ENCODE assay signal across 26 mouse cellular contexts in the genomic region with DNA sequence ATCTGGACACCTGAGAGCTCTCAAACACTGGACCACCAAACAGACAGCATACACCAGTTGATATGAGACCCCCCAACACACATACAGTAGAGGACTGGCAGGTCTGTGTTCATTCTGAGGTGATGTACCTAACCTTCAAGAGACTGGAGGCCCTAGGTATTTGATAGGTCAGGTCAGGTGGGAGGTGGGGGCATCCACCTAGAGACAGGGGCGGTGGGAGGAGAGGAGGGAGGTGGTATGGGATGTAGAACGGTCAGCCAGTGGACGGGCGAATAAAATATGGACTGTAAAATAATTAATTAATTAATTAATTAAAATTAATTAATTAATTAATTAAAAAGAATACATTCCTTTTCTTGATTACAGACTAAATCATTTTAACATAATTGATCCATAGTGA.
A peak's percentile ranks its signal among the peaks of the same experiment; 100 is the strongest.
DNase-seq lines count a peak whose midpoint lies in the region; ATAC-seq and TF ChIP-seq lines count a peak whose summit lies in the region.
"Had no signal": no experiment of that assay in that cellular context is flagged by ENCODE, and none has a peak within 500 bp of the region (broad histone marks: within the 10 kb centered on the region; RNA-seq: fewer than 3 reads in every experiment).

No protein-coding gene starts in this region.

- 0 out of 2 replicates have a peak, but pooled peaks have one; percentile 23 for ATAC-seq in forebrain, embryonic 12.5 days (ENCODE audit: low FRiP score)
- no peak for ATAC-seq in forebrain, embryonic 15.5 days (replicated peaks)
- 0 out of 2 replicates have a peak, but pooled peaks have one; percentile 66 for ATAC-seq in hindbrain, embryonic 14.5 days (ENCODE audit: low FRiP score)
- ATAC-seq in hindbrain, postnatal 0 days, result no peak
- ATAC-seq in midbrain, embryonic 13.5 days, result 0 out of 2 replicates have a peak, but pooled peaks have one; percentile 27
- no peak for ATAC-seq in midbrain, embryonic 16.5 days
- ATAC-seq: activated CD4-positive, CD25-positive, alpha-beta regulatory T cell, adult 4 months; forebrain, embryonic 13.5 days had no signal

- no peak overlapping the region for H3K4me2 ChIP-seq in forebrain, embryonic 12.5 days
- H3K4me2 ChIP-seq in forebrain, embryonic 15.5 days (replicated peaks), result no peak overlapping the region
- H3K4me2 ChIP-seq in hindbrain, embryonic 14.5 days (replicated peaks), result no peak overlapping the region
- H3K4me2 ChIP-seq in hindbrain, postnatal 0 days (ENCODE audit: low read depth, low read length), result no peak overlapping the region
- H3K4me2 ChIP-seq in midbrain, embryonic 13.5 days (replicated peaks), result no peak overlapping the region
- no peak overlapping the region for H3K4me2 ChIP-seq in midbrain, embryonic 16.5 days (ENCODE audit: low read length)
- H3K4me2 ChIP-seq: embryonic facial prominence, embryonic 13.5 days; forebrain, embryonic 13.5 days; heart, embryonic 13.5 days; hindbrain, embryonic 13.5 days had no signal

- no peaks in the 10 kb centered on the region for H3K4me1 ChIP-seq in forebrain, embryonic 12.5 days
- no peaks in the 10 kb centered on the region for H3K4me1 ChIP-seq in forebrain, embryonic 15.5 days
- no peaks in the 10 kb centered on the region for H3K4me1 ChIP-seq in hindbrain, embryonic 14.5 days (replicated peaks; ENCODE audit: control insufficient read depth, insufficient read depth, low read length)
- H3K4me1 ChIP-seq in hindbrain, postnatal 0 days (ENCODE audit: insufficient read depth, low read length), result no peaks in the 10 kb centered on the region
- H3K4me1 ChIP-seq in midbrain, embryonic 13.5 days (replicated peaks), result no peaks in the 10 kb centered on the region
- H3K4me1 ChIP-seq in midbrain, embryonic 16.5 days (ENCODE audit: control insufficient read depth, insufficient read depth, low read length), result no peaks in the 10 kb centered on the region
- H3K4me1 ChIP-seq: embryonic facial prominence, embryonic 10.5 days; embryonic facial prominence, embryonic 13.5 days; forebrain, embryonic 13.5 days; heart, embryonic 10.5 days; heart, embryonic 13.5 days; hindbrain, embryonic 13.5 days had no signal

- no peaks in the 10 kb centered on the region for H3K9me3 ChIP-seq in forebrain, embryonic 12.5 days
- no peaks in the 10 kb centered on the region for H3K9me3 ChIP-seq in forebrain, embryonic 15.5 days
- no peaks in the 10 kb centered on the region for H3K9me3 ChIP-seq in hindbrain, embryonic 14.5 days (ENCODE audit: control insufficient read depth, low read length)
- H3K9me3 ChIP-seq in hindbrain, postnatal 0 days (ENCODE audit: low read length), result no peaks in the 10 kb centered on the region
- H3K9me3 ChIP-seq in midbrain, embryonic 13.5 days, result no peaks in the 10 kb centered on the region
- H3K9me3 ChIP-seq in midbrain, embryonic 16.5 days (replicated peaks; ENCODE audit: control insufficient read depth, low read length, poor library complexity, severe bottlenecking), result no peaks in the 10 kb centered on the region
- H3K9me3 ChIP-seq: embryonic facial prominence, embryonic 10.5 days; embryonic facial prominence, embryonic 13.5 days; forebrain, embryonic 13.5 days; heart, embryonic 10.5 days; heart, embryonic 13.5 days; hindbrain, embryonic 13.5 days had no signal

- H3K4me3 ChIP-seq in forebrain, embryonic 12.5 days (replicated peaks), result no peak overlapping the region
- H3K4me3 ChIP-seq in forebrain, embryonic 15.5 days, result no peak overlapping the region
- no peak overlapping the region for H3K4me3 ChIP-seq in hindbrain, embryonic 14.5 days (replicated peaks; ENCODE audit: low read length)
- H3K4me3 ChIP-seq in hindbrain, postnatal 0 days (ENCODE audit: low read length), result no peak overlapping the region
- no peak overlapping the region for H3K4me3 ChIP-seq in midbrain, embryonic 13.5 days (replicated peaks)
- H3K4me3 ChIP-seq in midbrain, embryonic 16.5 days (ENCODE audit: low read depth, low read length), result no peak overlapping the region
- H3K4me3 ChIP-seq: embryonic facial prominence, embryonic 10.5 days; embryonic facial prominence, embryonic 13.5 days; erythroblast, embryonic 14.5 days; forebrain, embryonic 13.5 days; heart, adult 2 months; heart, embryonic 10.5 days; heart, embryonic 13.5 days; hindbrain, embryonic 13.5 days had no signal

- no peaks in the 10 kb centered on the region for H3K36me3 ChIP-seq in forebrain, embryonic 12.5 days (replicated peaks)
- H3K36me3 ChIP-seq in forebrain, embryonic 15.5 days, result no peaks in the 10 kb centered on the region
- no peaks in the 10 kb centered on the region for H3K36me3 ChIP-seq in hindbrain, embryonic 14.5 days (replicated peaks; ENCODE audit: control insufficient read depth, insufficient read depth)
- no peaks in the 10 kb centered on the region for H3K36me3 ChIP-seq in hindbrain, postnatal 0 days (ENCODE audit: insufficient read depth, low read length)
- no peaks in the 10 kb centered on the region for H3K36me3 ChIP-seq in midbrain, embryonic 13.5 days
- no peaks in the 10 kb centered on the region for H3K36me3 ChIP-seq in midbrain, embryonic 16.5 days (ENCODE audit: control insufficient read depth, insufficient read depth, low read length)
- H3K36me3 ChIP-seq: embryonic facial prominence, embryonic 10.5 days; embryonic facial prominence, embryonic 13.5 days; heart, embryonic 10.5 days; heart, embryonic 13.5 days; hindbrain, embryonic 13.5 days had no signal

- WGBS in forebrain, embryonic 12.5 days, result 86% methylated on average over 4 of the region's 4 CpGs
- 91% methylated on average over 4 of the region's 4 CpGs for WGBS in forebrain, embryonic 15.5 days
- 90% methylated on average over 4 of the region's 4 CpGs for WGBS in hindbrain, embryonic 14.5 days
- WGBS in hindbrain, postnatal 0 days, result 90% methylated on average over 4 of the region's 4 CpGs
- WGBS in midbrain, embryonic 13.5 days, result 91% methylated on average over 4 of the region's 4 CpGs
- 89% methylated on average over 4 of the region's 4 CpGs for WGBS in midbrain, embryonic 16.5 days

- H3K27ac ChIP-seq in forebrain, embryonic 12.5 days, result no peak overlapping the region
- H3K27ac ChIP-seq in forebrain, embryonic 15.5 days (replicated peaks), result no peak overlapping the region
- H3K27ac ChIP-seq in hindbrain, embryonic 14.5 days, result no peak overlapping the region
- H3K27ac ChIP-seq in hindbrain, postnatal 0 days, result no peak overlapping the region
- H3K27ac ChIP-seq in midbrain, embryonic 13.5 days, result no peak overlapping the region
- H3K27ac ChIP-seq in midbrain, embryonic 16.5 days (ENCODE audit: low read length), result no peak overlapping the region
- H3K27ac ChIP-seq: embryonic facial prominence, embryonic 10.5 days; embryonic facial prominence, embryonic 13.5 days; forebrain, embryonic 13.5 days; heart, adult 2 months; heart, embryonic 10.5 days; heart, embryonic 13.5 days; hindbrain, embryonic 13.5 days had no signal

- no peaks in the 10 kb centered on the region for H3K27me3 ChIP-seq in forebrain, embryonic 12.5 days
- H3K27me3 ChIP-seq in forebrain, embryonic 15.5 days, result no peaks in the 10 kb centered on the region
- H3K27me3 ChIP-seq in hindbrain, embryonic 14.5 days (ENCODE audit: control insufficient read depth, insufficient read depth, low read length), result no peaks in the 10 kb centered on the region
- H3K27me3 ChIP-seq in hindbrain, postnatal 0 days (ENCODE audit: insufficient read depth, low read length), result no peaks in the 10 kb centered on the region
- H3K27me3 ChIP-seq in midbrain, embryonic 13.5 days, result no peaks in the 10 kb centered on the region
- H3K27me3 ChIP-seq in midbrain, embryonic 16.5 days (ENCODE audit: control insufficient read depth, insufficient read depth, low read depth, low read length), result no peaks in the 10 kb centered on the region
- H3K27me3 ChIP-seq: embryonic facial prominence, embryonic 13.5 days; forebrain, embryonic 13.5 days; heart, embryonic 13.5 days; hindbrain, embryonic 13.5 days had no signal

- no peak overlapping the region for H3K9ac ChIP-seq in forebrain, embryonic 12.5 days
- H3K9ac ChIP-seq in forebrain, embryonic 15.5 days (replicated peaks), result no peak overlapping the region
- no peak overlapping the region for H3K9ac ChIP-seq in hindbrain, embryonic 14.5 days
- H3K9ac ChIP-seq in hindbrain, postnatal 0 days (replicated peaks; ENCODE audit: low read length), result no peak overlapping the region
- no peak overlapping the region for H3K9ac ChIP-seq in midbrain, embryonic 13.5 days (replicated peaks)
- H3K9ac ChIP-seq in midbrain, embryonic 16.5 days (ENCODE audit: low read depth, low read length), result no peak overlapping the region
- H3K9ac ChIP-seq: embryonic facial prominence, embryonic 13.5 days; forebrain, embryonic 13.5 days; heart, embryonic 13.5 days; hindbrain, embryonic 13.5 days had no signal

- TF ChIP-seq CTCF in hindbrain, postnatal 0 days (IDR thresholded peaks at IDR 0.05; ENCODE audit: low read depth), result no peak

- DNase-seq in hindbrain, embryonic 14.5 days (ENCODE audit: low spot score), result no peak
- DNase-seq in hindbrain, postnatal 0 days (ENCODE audit: low spot score), result no peak
- DNase-seq: adrenal gland, adult 8-10 months; adrenal gland, postnatal 25 days; cerebellum, adult 11-12 months; cerebellum, adult 8-10 months; cerebellum, postnatal 10 days; cerebellum, postnatal 36 days; embryo, embryonic 11 days; gastrocnemius, postnatal 10 days; gastrocnemius, postnatal 36 days; heart, adult 2 months; heart, postnatal 14 days; heart, postnatal 4 days had no signal

Comparison
In these comparisons a context has a peak if more than half of its experiments do, and no peak if none do; other contexts are left out.
1. ATAC-seq: peak in forebrain, embryonic 12.5 days (single experiment), hindbrain, embryonic 14.5 days (single experiment) and midbrain, embryonic 13.5 days (single experiment); none in forebrain, embryonic 15.5 days (single experiment), hindbrain, postnatal 0 days (single experiment) and midbrain, embryonic 16.5 days (single experiment).